Mouse (Mus musculus) midbrain, postnatal 0 days (tissue): ENCODE data around the gene Glo1. TPM values are rescaled to one million over a fixed set of nuclear protein-coding genes. Genes with fewer than 3 reads are reported as not detected.
A peak's percentile ranks its signal among the peaks of the same experiment; 100 is the strongest.

ENCODE experiments used
- ATAC-seq: fragments of 200-750 bp; cut with Nextera tagmentation; 2 replicates; pipeline ENCODE4 v1.8.0; 2017; ENCODE audit warnings: moderate number of reproducible peaks, mild to moderate bottlenecking, moderate TSS enrichment, moderate library complexity; ENCODE audit not compliant: low FRiP score
- DNase-seq: peaks from one replicate; pipeline ENCODE4 v3.0.0-alpha.2; 2015; ENCODE audit warnings: low spot score
- H3K27ac ChIP-seq: fragments of 300-500 bp; sonication (generic); 2 replicates; pipeline ENCODE4 v1.5.1; 2014; ENCODE audit warnings: low read depth, mild to moderate bottlenecking, low read length, mixed read lengths
- H3K27me3 ChIP-seq: fragments of 300-500 bp; sonication (generic); 2 replicates; pipeline ENCODE4 v1.6.1; 2014; ENCODE audit warnings: low read length, control low read depth, mixed read lengths; ENCODE audit not compliant: insufficient read depth
- H3K36me3 ChIP-seq: fragments of 300-500 bp; sonication (generic); 2 replicates; pipeline ENCODE4 v1.6.1; 2014; ENCODE audit warnings: low read length, control low read depth, mixed read lengths; ENCODE audit not compliant: insufficient read depth
- H3K4me1 ChIP-seq: fragments of 300-500 bp; sonication (generic); 2 replicates; pipeline ENCODE4 v1.6.1; 2014; ENCODE audit warnings: mild to moderate bottlenecking, control low read depth, antibody characterized with exemption, low read length, mixed read lengths; ENCODE audit not compliant: insufficient read depth
- H3K4me2 ChIP-seq: fragments of 300-500 bp; sonication (generic); 2 replicates; pipeline ENCODE4 v1.6.1; 2014; ENCODE audit warnings: low read depth, mild to moderate bottlenecking, low read length, mixed read lengths; ENCODE audit not compliant: poor library complexity, severe bottlenecking
- H3K4me3 ChIP-seq: fragments of 300-500 bp; sonication (generic); 2 replicates; pipeline ENCODE4 v1.5.1; 2014; ENCODE audit warnings: low read depth, mild to moderate bottlenecking, low read length, moderate library complexity
- H3K9ac ChIP-seq: fragments of 300-500 bp; sonication (generic); replicated peaks from 2 replicates; pipeline ENCODE4 v1.6.1; 2014; ENCODE audit warnings: mild to moderate bottlenecking, low read length, moderate library complexity, mixed read lengths; ENCODE audit not compliant: poor library complexity, severe bottlenecking
- H3K9me3 ChIP-seq: fragments of 300-500 bp; sonication (generic); 2 replicates; pipeline ENCODE4 v1.6.1; 2016; ENCODE audit warnings: low read length, control low read depth
- CTCF ChIP-seq: IDR thresholded peaks from 2 replicates; pipeline ENCODE4 v1.5.1; 2016; ENCODE audit warnings: antibody characterized with exemption, mild to moderate bottlenecking
- WGBS: fragments of 180-500 bp; shearing (Covaris S2); extraction: QIAGEN DNeasy Blood & Tissue Kit; methylation state at CpG from one replicate; pipeline ENCODE4 v1.1.7; 2014; 5-methylcytosine and 5-hydroxymethylcytosine counted together
- polyA plus RNA-seq: library from polyadenylated mRNA; unstranded; fragments of >200 nt; fragmentation: Nextera tagmentation; extraction: Ambion mirVana; gene quantifications from 2 replicates; pipeline ENCODE4 v1.2.1, GENCODE M21; 2015
- total RNA-seq: library from RNA; depleted of rRNA; stranded (reverse); fragments of >200 nt; gene quantifications from 2 replicates; pipeline ENCODE4 v1.2.3, GENCODE M21; 2014

The Glo1 gene
- total and polyA plus RNA-seq, 2 experiments from 2014 or later, result 148 to 197 TPM

DNA sequence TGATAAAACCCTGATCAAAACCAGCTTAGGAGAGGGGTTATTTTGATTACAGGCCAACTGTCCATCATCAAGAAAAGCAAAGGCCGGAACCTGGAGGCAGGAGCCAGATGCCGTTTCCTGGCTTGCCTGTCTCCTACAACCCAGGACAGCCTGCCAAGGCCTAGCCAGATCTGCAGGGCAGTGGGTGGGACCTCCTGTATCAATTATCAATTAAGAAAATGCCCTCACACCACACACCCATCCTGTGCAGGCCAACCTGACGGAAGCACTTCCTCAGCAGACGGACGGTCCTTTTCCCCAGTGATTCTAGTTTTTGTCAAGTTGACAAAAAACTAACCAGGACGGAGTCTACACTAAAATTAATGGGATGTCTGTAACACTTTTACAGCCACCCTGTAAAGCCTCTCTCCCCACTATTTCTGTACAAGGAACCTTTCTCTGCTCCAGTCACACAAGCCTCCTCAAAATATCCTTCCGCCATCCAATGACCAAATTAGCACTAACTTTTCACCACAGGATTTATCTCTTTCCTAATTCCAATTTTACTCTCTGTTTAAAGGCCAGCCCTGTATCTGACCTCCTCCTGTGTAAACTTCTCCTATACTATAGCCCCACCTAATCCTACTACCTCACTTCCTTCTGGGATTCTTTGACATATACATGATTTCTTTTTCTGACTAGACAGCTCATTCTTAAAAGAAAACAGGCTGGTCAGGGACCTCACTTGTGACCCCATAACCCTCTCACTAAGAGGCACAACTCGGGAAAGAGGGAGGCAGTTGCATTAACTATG lies 52.5 kb downstream of the Glo1 start:
- Histone ChIP-seq H3K4me3 (no peak overlapping the region), H3K9me3 (no peaks in the 10 kb centered on the region), H3K9ac (no peak overlapping the region), H3K4me2 (peak overlapping the region; percentile 73; the same call in 1 of the 2 replicates), H3K27me3 (no peaks in the 10 kb centered on the region), H3K36me3 (no peaks in the 10 kb centered on the region), H3K27ac (no peak overlapping the region), H3K4me1 (peaks cover 8% of the 10 kb centered on the region)
- DNase-seq (no peak), ATAC-seq (no peak)
- no peak for TF ChIP-seq CTCF
- WGBS, result 87% methylated on average over 8 of the region's 8 CpGs

DNA sequence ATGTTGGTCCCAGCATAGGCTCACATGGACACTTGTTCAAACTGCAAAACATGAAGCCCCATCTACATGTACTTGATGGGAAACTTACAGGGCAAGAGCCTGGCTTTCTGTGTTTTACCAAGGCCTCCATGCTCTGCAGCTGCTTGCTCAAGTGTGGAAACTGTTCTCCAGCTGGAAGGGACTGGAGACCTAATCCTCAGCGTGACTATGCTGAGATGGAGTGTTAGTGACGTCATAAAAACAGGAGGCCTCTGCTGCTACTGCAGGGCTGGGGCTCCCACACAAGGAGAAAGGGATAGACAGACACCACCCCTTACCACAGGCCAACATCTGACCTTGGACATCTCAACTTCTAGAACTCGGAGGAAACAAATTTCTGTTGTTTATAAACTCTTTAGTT lies 55.7 kb downstream of the Glo1 start:
- DNase-seq (no peak), ATAC-seq (no peak)
- no peak overlapping the region for H3K27ac ChIP-seq
- H3K36me3 ChIP-seq, result no peaks in the 10 kb centered on the region
- H3K27me3 ChIP-seq, result no peaks in the 10 kb centered on the region
- 67% methylated on average over 3 of the region's 3 CpGs for WGBS
- no peak overlapping the region for H3K4me2 ChIP-seq
- no peaks in the 10 kb centered on the region for H3K9me3 ChIP-seq
- peaks cover 3% of the 10 kb centered on the region for H3K4me1 ChIP-seq
- no peak overlapping the region for H3K9ac ChIP-seq
- TF ChIP-seq CTCF, result no peak
- H3K4me3 ChIP-seq, result no peak overlapping the region

DNA sequence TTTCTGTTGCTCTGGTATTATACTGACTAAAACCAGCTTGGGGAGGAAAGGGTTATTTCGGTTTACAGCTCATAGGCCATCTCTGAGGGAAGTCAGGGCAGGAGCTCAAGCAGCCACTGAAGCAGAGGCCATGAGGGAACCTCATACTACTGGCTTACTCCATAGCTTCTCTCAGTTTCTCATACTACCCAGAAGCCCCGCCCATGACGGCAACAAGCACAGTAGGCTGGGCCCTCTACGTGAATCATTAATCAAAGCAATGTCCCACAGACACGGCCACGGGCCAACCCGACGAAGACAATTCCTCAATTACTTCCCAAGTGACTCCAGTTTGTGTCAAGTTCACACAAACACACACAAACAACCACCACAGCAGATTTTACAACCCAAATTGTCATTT lies 56.5 kb downstream of the Glo1 start:
- Histone ChIP-seq H3K36me3 (no peaks in the 10 kb centered on the region), H3K4me1 (peaks cover 3% of the 10 kb centered on the region), H3K27ac (no peak overlapping the region), H3K4me3 (no peak overlapping the region), H3K4me2 (no peak overlapping the region), H3K9ac (no peak overlapping the region), H3K27me3 (no peaks in the 10 kb centered on the region), H3K9me3 (no peaks in the 10 kb centered on the region)
- TF ChIP-seq CTCF, result no peak
- DNase-seq (no peak), ATAC-seq (no peak)
- WGBS, result 83% methylated on average over 8 of the region's 8 CpGs

DNA sequence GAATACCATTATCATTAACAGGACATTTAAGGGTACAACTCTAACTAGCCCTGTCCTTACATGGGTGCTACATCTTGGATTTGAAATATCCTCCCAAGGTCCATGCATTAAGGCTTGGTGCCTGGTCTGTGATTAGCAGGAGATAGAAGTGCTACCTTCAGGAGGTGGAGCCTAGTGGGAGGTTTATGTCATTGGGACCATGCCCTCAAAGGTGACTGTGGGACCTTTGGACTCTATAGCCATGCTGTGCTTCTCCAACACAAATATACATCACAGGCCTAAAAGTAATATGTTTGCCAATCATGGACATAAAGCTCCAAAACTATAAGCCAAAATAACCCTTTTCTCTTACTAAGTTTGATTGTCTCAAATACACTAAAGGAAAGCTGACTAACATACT lies 58.2 kb downstream of the Glo1 start:
- ATAC-seq (no peak), DNase-seq (no peak)
- Histone ChIP-seq H3K9ac (no peak overlapping the region), H3K27me3 (no peaks in the 10 kb centered on the region), H3K9me3 (no peaks in the 10 kb centered on the region), H3K4me2 (no peak overlapping the region), H3K4me1 (no peaks in the 10 kb centered on the region), H3K36me3 (no peaks in the 10 kb centered on the region), H3K27ac (no peak overlapping the region), H3K4me3 (no peak overlapping the region)
- no peak for TF ChIP-seq CTCF

DNA sequence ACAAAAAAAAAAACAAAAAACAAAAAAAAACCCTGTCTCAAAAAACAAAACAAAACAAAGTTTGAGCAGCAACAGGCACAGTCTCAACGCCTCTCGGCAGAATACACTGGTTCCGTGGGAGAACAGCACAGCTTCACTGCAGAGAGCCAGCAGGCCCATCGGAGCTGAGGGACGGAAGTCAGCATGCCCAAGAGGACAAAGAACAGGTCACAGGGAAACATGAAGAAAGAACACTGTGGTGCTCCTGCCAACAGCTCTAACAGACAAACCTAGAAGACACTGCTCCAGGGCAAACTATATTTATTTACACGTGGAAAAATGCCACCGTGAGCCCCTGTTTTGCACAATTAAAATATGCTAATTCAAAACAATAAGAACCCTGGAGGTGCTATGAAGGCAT lies 61.7 kb downstream of the Glo1 start:
- TF ChIP-seq CTCF, result no peak
- DNase-seq (no peak), ATAC-seq (no peak)
- no peaks in the 10 kb centered on the region for H3K36me3 ChIP-seq
- H3K27ac ChIP-seq, result no peak overlapping the region
- no peaks in the 10 kb centered on the region for H3K27me3 ChIP-seq
- no peaks in the 10 kb centered on the region for H3K9me3 ChIP-seq
- no peaks in the 10 kb centered on the region for H3K4me1 ChIP-seq
- 80% methylated on average over 7 of the region's 7 CpGs for WGBS
- no peak overlapping the region for H3K4me2 ChIP-seq
- no peak overlapping the region for H3K4me3 ChIP-seq
- H3K9ac ChIP-seq, result no peak overlapping the region

DNA sequence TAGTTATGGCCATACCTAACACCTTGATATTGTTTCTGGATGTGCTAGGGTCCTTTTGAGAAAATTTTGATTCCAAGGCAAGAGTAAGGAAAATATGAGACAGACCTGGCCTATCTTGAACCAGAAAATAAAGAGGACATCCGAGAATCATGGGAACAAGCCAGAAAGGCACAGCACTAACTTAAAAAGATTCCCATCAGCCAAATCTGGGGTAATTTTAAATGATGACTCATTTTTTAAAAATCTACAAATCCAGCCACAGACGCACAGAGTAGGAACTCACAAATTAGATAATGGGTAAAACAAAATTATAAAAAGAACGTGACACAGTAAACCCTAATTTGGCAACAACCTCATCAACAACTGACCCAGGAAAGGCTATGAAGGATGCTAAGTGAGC lies 62.3 kb downstream of the Glo1 start:
- Histone ChIP-seq H3K4me2 (no peak overlapping the region), H3K27me3 (no peaks in the 10 kb centered on the region), H3K36me3 (no peaks in the 10 kb centered on the region), H3K9me3 (no peaks in the 10 kb centered on the region), H3K4me3 (no peak overlapping the region), H3K27ac (no peak overlapping the region), H3K9ac (no peak overlapping the region), H3K4me1 (no peaks in the 10 kb centered on the region)
- TF ChIP-seq CTCF, result no peak
- no peak for DNase-seq
- no peak for ATAC-seq
- 92% methylated on average over 3 of the region's 3 CpGs for WGBS
